Comparison of ENCODE assay signal across 11 mouse cellular contexts in the genomic region with DNA sequence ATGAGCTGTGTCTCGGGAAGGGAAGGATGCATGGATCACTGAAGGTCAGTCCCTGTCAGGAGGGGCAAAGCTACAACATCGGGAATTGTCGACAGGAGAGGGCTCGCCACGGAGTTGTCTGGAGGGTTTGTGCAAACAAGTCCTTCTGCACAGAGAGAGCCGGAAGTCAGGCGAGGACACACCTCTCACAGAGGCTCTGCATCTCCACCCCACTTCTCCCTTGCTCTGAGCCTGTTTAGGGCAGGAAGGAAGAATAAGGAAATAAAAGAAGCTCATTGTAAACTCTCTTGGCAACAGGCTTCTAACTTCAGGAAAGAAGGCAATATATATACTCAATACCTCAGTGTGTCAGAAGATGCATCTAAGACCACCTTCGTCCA.
DNase-seq lines count a peak whose midpoint lies in the region; ATAC-seq and TF ChIP-seq lines count a peak whose summit lies in the region.
"Had no signal": no experiment of that assay in that cellular context is flagged by ENCODE, and none has a peak within 500 bp of the region (broad histone marks: within the 10 kb centered on the region; RNA-seq: fewer than 3 reads in every experiment).

No protein-coding gene starts in this region.

- peaks cover 7% of the 10 kb centered on the region; the same call in 1 of the 2 replicates for H3K4me1 ChIP-seq in lung, embryonic 14.5 days (ENCODE audit: insufficient read depth)
- peaks cover 3% of the 10 kb centered on the region for H3K4me1 ChIP-seq in lung, adult 2 months (ENCODE audit: control insufficient read depth, insufficient read depth, low read length)
- H3K4me1 ChIP-seq in intestine, embryonic 15.5 days (replicated peaks): peaks cover 3% of the 10 kb centered on the region; the same call in 1 of the 2 replicates
- 0 out of 2 replicates have a peak, but pooled peaks cover 4% of the 10 kb centered on the region for H3K4me1 ChIP-seq in stomach, embryonic 16.5 days (ENCODE audit: control insufficient read depth, insufficient read depth, low read length)

- 15% methylated on average over 8 of the region's 8 CpGs for whole genome bisulfite sequencing in lung, embryonic 14.5 days
- 15% methylated on average over 8 of the region's 8 CpGs for WGBS in lung, adult 2 months
- 25% methylated on average over 8 of the region's 8 CpGs for WGBS in intestine, embryonic 15.5 days
- WGBS in stomach, embryonic 16.5 days: 25% methylated on average over 8 of the region's 8 CpGs

- no peaks in the 10 kb centered on the region for H3K9me3 ChIP-seq in lung, embryonic 14.5 days (ENCODE audit: low read depth, low read length)
- H3K9me3 ChIP-seq in intestine, embryonic 15.5 days: no peaks in the 10 kb centered on the region
- H3K9me3 ChIP-seq in stomach, embryonic 16.5 days (replicated peaks; ENCODE audit: control insufficient read depth, low read length): no peaks in the 10 kb centered on the region

- DNase-seq in heart, adult 11 months: peak; percentile 48
- DNase-seq in heart, adult 8-10 months (ENCODE audit: low spot score): no peak
- peak; percentile 46 for DNase-seq in lung, embryonic 14.5 days
- DNase-seq in lung, adult 2 months: no peak
- DNase-seq in layer of hippocampus, postnatal 36 days: no peak
- no peak for DNase-seq in layer of hippocampus, adult 8-10 months (ENCODE audit: low spot score in 2 of 2)
- DNase-seq: gastrocnemius, postnatal 14 days; kidney, postnatal 25 days; right cerebral cortex, postnatal 4 days had no signal

- ATAC-seq in lung, embryonic 14.5 days (ENCODE audit: insufficient read depth): peak; percentile 60; the same call in 1 of the 2 replicates
- ATAC-seq in intestine, embryonic 15.5 days: peak; percentile 72
- ATAC-seq in stomach, embryonic 16.5 days (ENCODE audit: insufficient read depth, low FRiP score): no peak

- no peak overlapping the region for H3K9ac ChIP-seq in lung, embryonic 14.5 days
- H3K9ac ChIP-seq in intestine, embryonic 15.5 days: no peak overlapping the region; the same call in 1 of the 2 replicates
- H3K9ac ChIP-seq in stomach, embryonic 16.5 days (ENCODE audit: low read length): peak overlapping the region; percentile 25; the same call in 1 of the 2 replicates

- no peaks in the 10 kb centered on the region for H3K36me3 ChIP-seq in lung, embryonic 14.5 days (ENCODE audit: insufficient read depth)
- no peaks in the 10 kb centered on the region for H3K36me3 ChIP-seq in intestine, embryonic 15.5 days
- no peaks in the 10 kb centered on the region for H3K36me3 ChIP-seq in stomach, embryonic 16.5 days (ENCODE audit: control insufficient read depth, insufficient read depth, low read length)

- no peak overlapping the region for H3K27ac ChIP-seq in lung, embryonic 14.5 days (ENCODE audit: low read depth)
- H3K27ac ChIP-seq in intestine, embryonic 15.5 days: no peak overlapping the region
- H3K27ac ChIP-seq in stomach, embryonic 16.5 days (ENCODE audit: low read length): no peak overlapping the region

- peak overlapping the region; percentile 10; the same call in 1 of the 2 replicates for H3K4me3 ChIP-seq in lung, embryonic 14.5 days (ENCODE audit: low read depth, low read length)
- no peak overlapping the region for H3K4me3 ChIP-seq in lung, adult 2 months (replicated peaks; ENCODE audit: extremely low read depth, low read depth, low read length)
- H3K4me3 ChIP-seq in intestine, embryonic 15.5 days (replicated peaks): 0 out of 2 replicates have a peak overlapping the region, but pooled peaks have one; percentile 12
- H3K4me3 ChIP-seq in stomach, embryonic 16.5 days (replicated peaks; ENCODE audit: low read length): peak overlapping the region; percentile 26

- TF ChIP-seq POLR2A in lung, adult 2 months (IDR thresholded peaks at IDR 0.05; ENCODE audit: borderline replicate concordance, extremely low read depth, low read depth, low read length): no peak

- no peaks in the 10 kb centered on the region for H3K27me3 ChIP-seq in lung, embryonic 14.5 days (ENCODE audit: insufficient read depth, low read length)
- no peaks in the 10 kb centered on the region for H3K27me3 ChIP-seq in intestine, embryonic 15.5 days (replicated peaks)
- H3K27me3 ChIP-seq in stomach, embryonic 16.5 days (ENCODE audit: control insufficient read depth, insufficient read depth, low read length): no peaks in the 10 kb centered on the region

- H3K4me2 ChIP-seq in lung, embryonic 14.5 days: peak overlapping the region; percentile 55
- H3K4me2 ChIP-seq in intestine, embryonic 15.5 days (replicated peaks): peak overlapping the region; percentile 53
- peak overlapping the region; percentile 42 for H3K4me2 ChIP-seq in stomach, embryonic 16.5 days (ENCODE audit: low read depth, low read length)

- no peak for TF ChIP-seq CTCF in lung, embryonic 14.5 days (IDR thresholded peaks at IDR 0.05; ENCODE audit: low read depth)
- TF ChIP-seq CTCF in lung, adult 2 months (IDR thresholded peaks at IDR 0.05; ENCODE audit: insufficient read depth, low read length): no peak

Comparison
In these comparisons a context has a peak if more than half of its experiments do, and no peak if none do; other contexts are left out.
1. DNase-seq: peak in heart, adult 11 months (single experiment) and lung, embryonic 14.5 days (single experiment); none in heart, adult 8-10 months (single experiment), lung, adult 2 months (single experiment), layer of hippocampus, postnatal 36 days (0 of 2) and layer of hippocampus, adult 8-10 months (0 of 2).
2. Peak in every context shown above with its lines, with median percentiles within 50 percentile points of each other: H3K4me2 ChIP-seq.